Mouse (Mus musculus) large intestine, adult 2 months (tissue): Measurements from ENCODE around the gene Selenos. TPM values are rescaled to one million over a fixed set of nuclear protein-coding genes. Genes with fewer than 3 reads are reported as not detected.

ENCODE experiments used
- polyA plus RNA-seq: library from polyadenylated mRNA; depleted of rRNA; stranded (reverse); fragments of >200 nt; gene quantifications from 2 replicates; pipeline ENCODE4 v1.2.3, GENCODE M21; 2012; rRNA removed

Selenos gene
- polyA plus RNA-seq, 1 experiment: 84.3 TPM

Other genes with a start within 250 kb of the Selenos start
- 7.1 and 9.1 TPM in 2 replicates for gene Pcsk6, start 217.9 kb upstream of the Selenos start, polyA plus RNA-seq
- not detected in 2 replicates for gene Gm45213, start 36.0 kb upstream of the Selenos start, polyA plus RNA-seq
- 10.9 and 14.1 TPM in 2 replicates for gene Snrpa1, start 20.6 kb upstream of the Selenos start, polyA plus RNA-seq
- 2.3 and 3.1 TPM in 2 replicates for gene Chsy1, start 29.9 kb downstream of the Selenos start, polyA plus RNA-seq